Mouse (Mus musculus) thymus, adult 2 months (tissue): Measurements from ENCODE around the gene Ppat.

Source experiments
- CTCF ChIP-seq: fragments of 200-500 bp; IDR thresholded peaks from 2 replicates; pipeline ENCODE4 v1.5.1; 2012; ENCODE audit warnings: mild to moderate bottlenecking, control low read depth, low read length, moderate library complexity, borderline replicate concordance; ENCODE audit not compliant: control insufficient read depth, poor library complexity, insufficient read depth; ENCODE audit errors: extremely low read depth
- POLR2A ChIP-seq: fragments of 200-500 bp; IDR thresholded peaks from 2 replicates; pipeline ENCODE4 v1.6.1; 2012; ENCODE audit warnings: mild to moderate bottlenecking, low read length, control low read depth, moderate library complexity; ENCODE audit not compliant: control insufficient read depth, poor library complexity, insufficient read depth; ENCODE audit errors: extremely low read depth

DNA sequence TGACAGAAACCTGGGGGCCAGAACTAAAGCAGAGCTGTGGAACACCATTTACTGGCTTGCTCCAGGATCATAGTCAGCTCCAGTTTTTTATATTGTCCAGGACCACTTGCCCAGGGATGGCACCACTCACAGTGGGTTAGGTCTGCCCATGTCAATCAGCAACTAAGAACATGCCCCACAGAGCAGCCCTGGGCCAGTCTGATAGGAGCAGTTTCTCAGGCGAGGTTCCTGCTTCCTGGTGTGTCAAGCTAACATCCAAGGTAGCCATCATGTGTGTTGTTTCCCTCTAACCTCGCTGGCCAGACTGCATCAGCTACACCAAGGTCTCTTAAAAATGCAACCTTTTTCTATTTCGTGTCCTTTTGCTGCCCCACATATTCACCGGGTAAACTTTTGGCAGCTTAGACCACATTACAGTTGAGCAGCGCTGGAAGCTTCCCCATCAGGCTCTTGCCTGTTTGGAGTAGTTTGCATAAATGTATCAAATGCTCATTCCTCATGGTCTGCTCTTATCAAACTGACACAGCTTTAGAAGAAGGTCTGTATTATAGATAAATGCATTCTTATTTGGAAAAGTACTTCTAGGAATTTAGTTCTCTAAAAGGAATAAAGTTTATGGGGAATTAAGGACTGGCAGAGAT is 41.9 kb upstream of the Ppat start:
- TF ChIP-seq CTCF (no peak), POLR2A (no peak)
